Mouse (Mus musculus) kidney, postnatal 0 days (tissue): Measurements from ENCODE around the gene Fbxo34. TPM values are rescaled to one million over a fixed set of nuclear protein-coding genes. Genes with fewer than 3 reads are reported as not detected.

ENCODE experiments used
- ATAC-seq: fragments of 200-750 bp; cut with Nextera tagmentation; replicated peaks from 2 replicates; pipeline ENCODE4 v1.8.0; 2017; ENCODE audit warnings: low read depth, moderate number of reproducible peaks, moderate TSS enrichment, moderate library complexity; ENCODE audit not compliant: low FRiP score
- DNase-seq: peaks from one replicate; pipeline ENCODE4 v3.0.0-alpha.2; 2016; ENCODE audit warnings: low spot score
- H3K27ac ChIP-seq: fragments of 300-500 bp; sonication (generic); 2 replicates; pipeline ENCODE4 v1.5.1; 2014; ENCODE audit warnings: mild to moderate bottlenecking
- H3K27me3 ChIP-seq: fragments of 300-500 bp; sonication (generic); 2 replicates; pipeline ENCODE4 v1.6.1; 2014; ENCODE audit warnings: low read length, mixed read lengths; ENCODE audit not compliant: insufficient read depth
- H3K36me3 ChIP-seq: fragments of 300-500 bp; sonication (generic); 2 replicates; pipeline ENCODE4 v1.6.1; 2014; ENCODE audit warnings: low read length, mixed read lengths; ENCODE audit not compliant: insufficient read depth
- H3K4me1 ChIP-seq: fragments of 300-500 bp; sonication (generic); replicated peaks from 2 replicates; pipeline ENCODE4 v1.6.1; 2014; ENCODE audit warnings: antibody characterized with exemption, low read length, mixed read lengths; ENCODE audit not compliant: insufficient read depth
- H3K4me2 ChIP-seq: fragments of 300-500 bp; sonication (generic); 2 replicates; pipeline ENCODE4 v1.6.1; 2014; ENCODE audit warnings: mild to moderate bottlenecking, low read length, moderate library complexity, mixed read lengths
- H3K4me3 ChIP-seq: fragments of 300-500 bp; sonication (generic); replicated peaks from 2 replicates; pipeline ENCODE4 v1.5.1; 2014; ENCODE audit warnings: low read depth, low read length
- H3K9ac ChIP-seq: fragments of 300-500 bp; sonication (generic); 2 replicates; pipeline ENCODE4 v1.6.1; 2014; ENCODE audit warnings: low read depth, low read length
- H3K9me3 ChIP-seq: fragments of 300-500 bp; sonication (generic); replicated peaks from 2 replicates; pipeline ENCODE4 v1.6.1; 2016; ENCODE audit warnings: low read length, inconsistent platforms, mixed read lengths
- CTCF ChIP-seq: IDR thresholded peaks from 2 replicates; pipeline ENCODE4 v1.5.1; 2016; ENCODE audit warnings: antibody characterized with exemption, low read depth, mild to moderate bottlenecking, moderate library complexity
- WGBS: fragments of 180-500 bp; shearing (Covaris S2); extraction: QIAGEN DNeasy Blood & Tissue Kit; methylation state at CpG from one replicate; pipeline ENCODE4 v1.1.7; 2014; 5-methylcytosine and 5-hydroxymethylcytosine counted together
- polyA plus RNA-seq: library from polyadenylated mRNA; unstranded; fragments of >200 nt; fragmentation: Nextera tagmentation; extraction: Ambion mirVana; gene quantifications from 2 replicates; pipeline ENCODE4 v1.2.1, GENCODE M21; 2015

Gene Fbxo34
- polyA plus RNA-seq, 1 experiment from 2014 or later = 18.9 TPM

- Histone ChIP-seq H3K9me3 (no peaks in the 10 kb centered on the region), H3K4me3 (no peak overlapping the region), H3K36me3 (no peaks in the 10 kb centered on the region), H3K9ac (no peak overlapping the region), H3K4me2 (no peak overlapping the region), H3K4me1 (no peaks in the 10 kb centered on the region), H3K27ac (no peak overlapping the region), H3K27me3 (no peaks in the 10 kb centered on the region)
- DNase-seq (no peak), ATAC-seq (no peak)
- no peak for TF ChIP-seq CTCF
- 67% methylated on average over 10 of the region's 10 CpGs for WGBS
Observed at GRCm38 (mm10) chr14:47464426-47464825, 14.2 kb downstream of the Fbxo34 start.

GRCm38 (mm10) chr14:47465468-47466175 lies 15.4 kb downstream of the Fbxo34 start:
- no peak for ATAC-seq
- no peaks in the 10 kb centered on the region for H3K9me3 ChIP-seq
- no peaks in the 10 kb centered on the region for H3K36me3 ChIP-seq
- no peak for DNase-seq
- TF ChIP-seq CTCF = no peak
- H3K4me1 ChIP-seq = no peaks in the 10 kb centered on the region
- no peak overlapping the region for H3K4me3 ChIP-seq
- H3K4me2 ChIP-seq = no peak overlapping the region
- no peak overlapping the region for H3K9ac ChIP-seq
- H3K27ac ChIP-seq = no peak overlapping the region
- 47% methylated on average over 7 of the region's 7 CpGs for WGBS
- H3K27me3 ChIP-seq = no peaks in the 10 kb centered on the region

GRCm38 (mm10) chr14:47472359-47472742 lies 22.1 kb downstream of the Fbxo34 start:
- Histone ChIP-seq H3K4me1 (no peaks in the 10 kb centered on the region), H3K27me3 (no peaks in the 10 kb centered on the region), H3K27ac (peak overlapping the region; percentile 91), H3K9ac (peak overlapping the region; percentile 93), H3K36me3 (no peaks in the 10 kb centered on the region), H3K4me2 (peak overlapping the region; percentile 78), H3K4me3 (peak overlapping the region; percentile 88), H3K9me3 (no peaks in the 10 kb centered on the region)
- WGBS = under 1% methylated on average over 40 of the region's 40 CpGs
- DNase-seq (peak; percentile 95), ATAC-seq (peak; percentile 96)
- TF ChIP-seq CTCF = peak; percentile 96

GRCm38 (mm10) chr14:47472743-47473546 lies 22.7 kb downstream of the Fbxo34 start:
- H3K4me3 ChIP-seq = peak overlapping the region; percentile 88
- peak overlapping the region; percentile 78 for H3K4me2 ChIP-seq
- H3K27me3 ChIP-seq = no peaks in the 10 kb centered on the region
- 1% methylated on average over 60 of the region's 69 CpGs for WGBS
- no peak for TF ChIP-seq CTCF
- peak overlapping the region; percentile 93 for H3K9ac ChIP-seq
- peak overlapping the region; percentile 91 for H3K27ac ChIP-seq
- ATAC-seq = peak; percentile 73
- H3K4me1 ChIP-seq = no peaks in the 10 kb centered on the region
- no peaks in the 10 kb centered on the region for H3K36me3 ChIP-seq
- peak; percentile 48 for DNase-seq
- H3K9me3 ChIP-seq = no peaks in the 10 kb centered on the region

GRCm38 (mm10) chr14:47473891-47474290 lies 23.7 kb downstream of the Fbxo34 start:
- 82% methylated on average over 9 of the region's 9 CpGs for WGBS
- H3K27ac ChIP-seq = no peak overlapping the region
- DNase-seq (no peak), ATAC-seq (no peak)
- H3K9ac ChIP-seq = no peak overlapping the region
- H3K27me3 ChIP-seq = no peaks in the 10 kb centered on the region
- no peak overlapping the region for H3K4me3 ChIP-seq
- no peaks in the 10 kb centered on the region for H3K36me3 ChIP-seq
- peak overlapping the region; percentile 78 for H3K4me2 ChIP-seq
- no peak for TF ChIP-seq CTCF
- no peaks in the 10 kb centered on the region for H3K4me1 ChIP-seq
- no peaks in the 10 kb centered on the region for H3K9me3 ChIP-seq

- ATAC-seq = no peak
- TF ChIP-seq CTCF = no peak
- no peak overlapping the region for H3K9ac ChIP-seq
- H3K4me3 ChIP-seq = no peak overlapping the region
- no peaks in the 10 kb centered on the region for H3K4me1 ChIP-seq
- WGBS = 72% methylated on average over 8 of the region's 8 CpGs
- H3K9me3 ChIP-seq = no peaks in the 10 kb centered on the region
- DNase-seq = peak; percentile 15
- no peaks in the 10 kb centered on the region for H3K36me3 ChIP-seq
- H3K27me3 ChIP-seq = no peaks in the 10 kb centered on the region
- no peak overlapping the region for H3K4me2 ChIP-seq
- H3K27ac ChIP-seq = no peak overlapping the region
Observed at GRCm38 (mm10) chr14:47474571-47475254, 24.5 kb downstream of the Fbxo34 start.
